Mouse (Mus musculus) common myeloid progenitor, adult 5-6 weeks (primary cell): ENCODE measurements at regions not wholly inside any gene's neighbourhood (a gene's known extent, or its start where the extent isn't known, plus 50 kb on each side); places are given as distances from the start of the nearest gene placed in this dataset.

Experiments
- ATAC-seq: replicated peaks from 2 replicates; pipeline ENCODE4 v1.8.0; 2016; ENCODE audit warnings: low read depth, mild to moderate bottlenecking, moderate TSS enrichment, inconsistent platforms; ENCODE audit not compliant: poor library complexity, severe bottlenecking

GRCm38 (mm10) chr9:46482034-46482858 lies 162.5 kb upstream of the 4931429L15Rik start:
- 0 out of 2 replicates have a peak, but pooled peaks have one; percentile 32 for ATAC-seq

- ATAC-seq = no peak
Observed at GRCm38 (mm10) chr9:46481491-46481890, 161.7 kb upstream of the 4931429L15Rik start.

- ATAC-seq = no peak
Observed at GRCm38 (mm10) chr9:46480080-46480690, 160.4 kb upstream of the 4931429L15Rik start.

GRCm38 (mm10) chr9:46478611-46479010 lies 158.8 kb upstream of the 4931429L15Rik start:
- no peak for ATAC-seq

- no peak for ATAC-seq
Observed at GRCm38 (mm10) chr9:46476516-46476915, 156.7 kb upstream of the 4931429L15Rik start.

GRCm38 (mm10) chr9:46473681-46474080 lies 153.9 kb upstream of the 4931429L15Rik start:
- no peak for ATAC-seq

- no peak for ATAC-seq
Observed at GRCm38 (mm10) chr9:46469521-46469920, 149.7 kb upstream of the 4931429L15Rik start.

- no peak for ATAC-seq
Observed at GRCm38 (mm10) chr9:46468306-46468705, 148.5 kb upstream of the 4931429L15Rik start.

GRCm38 (mm10) chr9:46467671-46468070 lies 147.9 kb upstream of the 4931429L15Rik start:
- no peak for ATAC-seq

- ATAC-seq = no peak
Observed at GRCm38 (mm10) chr9:46462681-46463080, 142.9 kb upstream of the 4931429L15Rik start.

GRCm38 (mm10) chr9:46457945-46458344 lies 138.2 kb upstream of the 4931429L15Rik start:
- no peak for ATAC-seq

GRCm38 (mm10) chr9:46454807-46455610 lies 135.2 kb upstream of the 4931429L15Rik start:
- ATAC-seq = no peak

- no peak for ATAC-seq
Observed at GRCm38 (mm10) chr9:46443191-46444095, 123.7 kb upstream of the 4931429L15Rik start.

GRCm38 (mm10) chr9:46442739-46443181 lies 123.0 kb upstream of the 4931429L15Rik start:
- no peak for ATAC-seq

- ATAC-seq = no peak
Observed at GRCm38 (mm10) chr9:46440226-46440625, 120.4 kb upstream of the 4931429L15Rik start.

- ATAC-seq = no peak
Observed at GRCm38 (mm10) chr9:46434700-46435099, 114.9 kb upstream of the 4931429L15Rik start.

GRCm38 (mm10) chr9:46433716-46434115 lies 113.9 kb upstream of the 4931429L15Rik start:
- ATAC-seq = no peak

- no peak for ATAC-seq
Observed at GRCm38 (mm10) chr9:46431053-46431452, 111.3 kb upstream of the 4931429L15Rik start.

GRCm38 (mm10) chr9:46423184-46423967 lies 103.6 kb upstream of the 4931429L15Rik start:
- ATAC-seq = no peak
